Mouse (Mus musculus): Measurements from ENCODE around the gene Mcm5.

Mcm5 gene

DNA sequence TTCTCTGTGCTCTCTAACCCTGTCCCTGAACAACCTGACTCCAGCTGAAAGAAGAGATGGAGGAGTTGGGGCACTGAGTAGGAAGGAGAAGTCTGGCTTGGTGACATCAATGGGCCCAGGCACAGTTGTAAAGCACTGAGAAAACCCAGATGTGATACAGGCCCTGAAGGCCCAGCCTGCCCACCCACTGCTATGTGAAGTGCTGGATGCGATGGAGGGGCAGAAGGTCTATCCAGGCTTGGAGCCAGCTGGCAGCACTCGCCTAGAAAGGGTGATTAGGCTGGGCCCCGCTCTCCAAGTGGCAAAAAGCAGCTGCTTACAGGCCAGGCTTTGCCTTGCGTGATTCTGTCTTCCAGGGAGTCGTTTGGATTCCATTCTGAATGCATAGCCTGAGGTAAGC lies 60.0 kb downstream of the Mcm5 start:
- no peak for DNase-seq (ENCODE audit: low spot score in 2 of 2)

DNA sequence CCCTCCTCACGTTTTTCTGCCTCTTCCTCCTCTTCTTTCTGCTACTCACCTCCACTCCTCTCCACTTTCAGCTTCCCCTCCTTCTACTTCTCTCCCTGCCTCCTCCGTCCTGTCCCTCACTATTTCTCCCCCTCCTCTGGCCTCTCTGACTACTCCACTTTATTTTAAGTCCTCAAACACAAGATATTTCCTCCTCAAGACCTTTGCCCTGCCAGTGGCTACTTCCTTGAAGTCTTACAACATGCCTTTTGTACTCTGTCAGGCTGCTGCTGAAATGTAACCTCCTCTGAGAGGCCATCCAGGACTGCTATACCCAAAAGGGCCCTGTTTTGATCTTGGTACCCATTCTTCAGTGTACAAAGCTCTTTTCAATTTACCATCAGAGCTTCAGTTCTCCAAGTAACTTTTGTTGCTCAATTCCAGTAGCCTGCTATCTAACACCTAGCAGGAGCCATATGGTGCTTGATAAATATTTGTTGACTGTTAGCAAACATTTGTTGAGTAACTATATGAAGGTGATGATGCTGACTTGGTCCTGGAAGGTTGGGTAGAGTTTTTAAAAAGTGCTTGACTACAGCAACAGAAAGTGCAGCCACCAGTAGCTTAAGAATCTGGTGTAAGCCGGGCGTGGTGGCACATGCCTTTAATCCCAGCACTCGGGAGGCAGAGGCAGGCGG lies 62.8 kb downstream of the Mcm5 start:
- no peak for DNase-seq (ENCODE audit: low spot score in 2 of 2)
